Mouse (Mus musculus): ENCODE data around the gene Mb. TPM values are rescaled to one million over a fixed set of nuclear protein-coding genes. Genes with fewer than 3 reads are reported as not detected.

The Mb gene
- polyA plus RNA-seq, 1 experiment from 2014 or later, result 1.7 TPM

DNA sequence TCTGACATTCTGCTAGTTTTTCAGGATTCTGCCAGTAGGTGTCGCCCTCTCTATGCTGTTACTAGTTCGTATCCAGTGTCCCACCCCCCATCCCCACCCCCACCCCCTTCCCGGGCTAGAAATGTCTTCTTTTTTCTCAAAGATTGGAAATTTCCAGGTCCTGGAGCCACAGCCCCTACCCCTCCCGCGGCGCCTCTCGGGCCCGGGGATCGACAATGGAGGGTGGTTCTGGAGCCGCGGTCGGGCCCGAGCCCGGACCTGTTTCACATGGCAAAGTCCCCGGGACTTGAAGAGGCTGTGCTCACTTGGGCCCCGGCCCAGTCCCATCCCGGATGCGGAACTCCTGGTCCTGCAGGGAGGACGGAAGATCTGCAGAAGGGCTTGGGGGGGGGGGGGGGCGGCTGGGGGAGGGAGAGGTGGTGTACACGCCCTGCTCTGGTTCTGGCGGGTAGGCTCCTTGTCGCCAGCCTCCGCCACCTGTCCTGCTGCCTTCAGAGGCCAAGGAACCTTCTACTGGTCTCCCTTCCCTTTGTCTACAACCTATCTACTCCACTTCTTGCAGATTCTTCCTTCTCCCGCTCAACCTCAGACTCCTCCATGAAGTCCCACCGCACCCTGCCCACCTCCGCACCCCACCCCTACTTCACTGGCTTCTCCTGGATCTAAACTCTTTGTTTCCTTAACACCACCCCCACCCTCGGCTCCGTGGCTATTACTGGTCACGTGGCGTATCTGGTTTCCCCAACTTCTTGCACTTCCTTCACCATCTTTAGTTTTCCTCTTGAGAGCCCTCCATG, 76.4 kb downstream of the Mb start:
- H3K27me3 ChIP-seq, result no peaks in the 10 kb centered on the region
- 5% methylated on average over 28 of the region's 31 CpGs for WGBS
- H3K4me2 ChIP-seq, result peak overlapping the region; percentile 67
- peak overlapping the region; percentile 80 for H3K9ac ChIP-seq
- ATAC-seq (ENCODE audit: insufficient number of reproducible peaks, insufficient read depth, low FRiP score, low TSS enrichment, low read depth), result peak; percentile 85
- peak overlapping the region; percentile 51 for H3K4me3 ChIP-seq
- peak overlapping the region; percentile 92 for H3K27ac ChIP-seq
- peaks cover 24% of the 10 kb centered on the region for H3K4me1 ChIP-seq
- no peaks in the 10 kb centered on the region for H3K36me3 ChIP-seq
- no peaks in the 10 kb centered on the region for H3K9me3 ChIP-seq

DNA sequence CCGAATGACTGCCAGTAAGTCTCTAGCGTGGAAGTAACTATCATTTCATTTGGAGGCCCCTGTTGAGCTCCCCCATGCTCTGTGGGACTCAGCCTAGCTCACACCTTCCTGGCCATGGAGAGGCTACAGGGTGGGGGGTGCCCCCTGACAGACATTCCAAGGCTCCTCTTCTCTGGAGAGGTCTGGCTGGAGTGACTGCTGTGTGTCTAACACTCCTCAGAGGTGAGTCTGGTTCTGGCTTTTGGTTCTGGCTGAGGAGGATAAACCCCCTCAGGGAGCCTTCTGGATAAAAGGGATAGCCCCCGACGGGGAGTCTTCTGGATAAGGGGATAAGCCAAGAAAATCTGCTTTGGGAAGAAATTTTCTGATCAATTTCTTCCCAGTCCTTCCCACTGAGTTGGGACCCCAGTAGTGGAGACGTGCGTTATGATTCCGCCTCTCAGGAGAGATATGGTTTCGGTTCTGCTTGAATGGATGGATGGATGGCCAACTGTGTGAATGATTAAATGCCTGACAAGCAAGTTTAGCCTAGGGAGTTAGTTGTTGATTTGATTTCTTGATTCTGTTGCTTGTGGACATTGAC, 77.1 kb downstream of the Mb start:
- Histone ChIP-seq H3K4me2 (peak overlapping the region; percentile 67), H3K36me3 (no peaks in the 10 kb centered on the region), H3K9me3 (no peaks in the 10 kb centered on the region), H3K27ac (peak overlapping the region; percentile 92; the same call in 1 of the 2 replicates), H3K4me3 (peak overlapping the region; percentile 51; the same call in 1 of the 2 replicates), H3K27me3 (no peaks in the 10 kb centered on the region), H3K9ac (0 out of 2 replicates have a peak overlapping the region, but pooled peaks have one; percentile 21), H3K4me1 (peaks cover 24% of the 10 kb centered on the region)
- ATAC-seq (ENCODE audit: insufficient number of reproducible peaks, insufficient read depth, low FRiP score, low TSS enrichment, low read depth), result peak; percentile 52; the same call in 1 of the 2 replicates
- WGBS, result 30% methylated on average over 8 of the region's 8 CpGs

DNA sequence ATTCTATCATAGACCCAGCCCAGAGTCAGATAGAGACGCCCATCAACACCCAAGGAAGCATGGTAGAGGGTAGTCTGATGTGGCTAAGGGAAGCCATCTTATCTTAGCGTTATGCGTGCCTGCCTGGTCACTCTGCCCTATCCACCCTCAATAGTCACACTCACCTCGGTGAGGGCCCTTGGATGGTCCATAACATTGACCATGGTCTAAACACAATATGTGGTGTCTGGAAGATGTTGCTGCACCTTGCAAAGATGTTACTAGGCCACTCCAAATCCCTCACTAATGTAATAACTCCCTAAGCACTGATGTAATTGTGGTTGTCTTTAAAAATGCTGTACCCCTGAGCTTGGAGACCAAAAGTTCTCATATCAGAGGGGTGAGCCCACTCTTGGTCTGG, 77.8 kb downstream of the Mb start:
- ATAC-seq (ENCODE audit: insufficient number of reproducible peaks, insufficient read depth, low FRiP score, low TSS enrichment, low read depth), result no peak
- H3K27ac ChIP-seq, result no peak overlapping the region
- no peak overlapping the region for H3K4me2 ChIP-seq
- no peaks in the 10 kb centered on the region for H3K9me3 ChIP-seq
- H3K9ac ChIP-seq, result no peak overlapping the region
- 90% methylated on average over 4 of the region's 4 CpGs for WGBS
- H3K4me1 ChIP-seq, result peaks cover 24% of the 10 kb centered on the region
- H3K36me3 ChIP-seq, result no peaks in the 10 kb centered on the region
- H3K4me3 ChIP-seq, result no peak overlapping the region
- H3K27me3 ChIP-seq, result no peaks in the 10 kb centered on the region

Other genes starting within 250 kb of the Mb start
- 30.5 and 30.8 TPM in 2 replicates for gene Zfp251, start 179.2 kb downstream of the Mb start, polyA plus RNA-seq (2015; fragmentation: Nextera tagmentation; extraction: Ambion mirVana)
- 11.0 and 12.3 TPM in 2 replicates for gene Zfp7, start 171.4 kb downstream of the Mb start, polyA plus RNA-seq (2015; fragmentation: Nextera tagmentation; extraction: Ambion mirVana)
- 0.54 and 0.56 TPM in 2 replicates for gene Gm49527, start 171.3 kb downstream of the Mb start, polyA plus RNA-seq (2015; fragmentation: Nextera tagmentation; extraction: Ambion mirVana)
- gene Zfp647, start 125.2 kb downstream of the Mb start, polyA plus RNA-seq (2015; fragmentation: Nextera tagmentation; extraction: Ambion mirVana), result 21.0 and 23.6 TPM in 2 replicates
- 92.2 and 94.9 TPM in 2 replicates for gene 1110038F14Rik, start 102.2 kb downstream of the Mb start, polyA plus RNA-seq (2015; fragmentation: Nextera tagmentation; extraction: Ambion mirVana)
- 0.22 and 0.45 TPM in 2 replicates for gene Apol6, start 5.9 kb downstream of the Mb start, polyA plus RNA-seq (2015; fragmentation: Nextera tagmentation; extraction: Ambion mirVana)

All from embryonic facial prominence, embryonic 13.5 days (tissue).